In genomic region chr12:73908274-73909012, GRCm38 (mm10) we compare ENCODE assay signal across 1 mouse cellular context.
TF ChIP-seq lines count a peak whose summit lies in the region.

No protein-coding gene starts in this region.

TF ChIP-seq in CH12.LX, 34 proteins besides CTCF, POLR2A, EP300 and RAD21 (continued from another document):
- TF ChIP-seq TCF12 (IDR thresholded peaks at IDR 0.05; ENCODE audit: low read depth, low read length) (no peak), USF1 (IDR thresholded peaks at IDR 0.05; ENCODE audit: low read depth, low read length) (no peak), RCOR1 (conservative IDR thresholded peaks at IDR 0.05; ENCODE audit: low read depth, low read length) (no peak), NRF1 (IDR thresholded peaks at IDR 0.05; ENCODE audit: low read depth, low read length) (peak; percentile 45), USF2 (conservative IDR thresholded peaks at IDR 0.05; ENCODE audit: low read depth, low read length) (no peak), BHLHE40 (IDR thresholded peaks at IDR 0.05; ENCODE audit: low read depth, low read length) (peak; percentile 82), MAZ (IDR thresholded peaks at IDR 0.05; ENCODE audit: low read depth, low read length) (0 out of 2 replicates have a peak, but pooled peaks have one; percentile 12)
